Mouse (Mus musculus) myocyte (in vitro differentiated cells): ENCODE data around the gene Homer2.

ENCODE experiments used
- E2F4 ChIP-seq: IDR thresholded peaks from one replicate; pipeline ENCODE4 v1.6.1; 2011; ENCODE audit warnings: mild to moderate bottlenecking, control low read depth, moderate library complexity; ENCODE audit not compliant: insufficient read depth
- MAX ChIP-seq: IDR thresholded peaks from one replicate; pipeline ENCODE4 v1.6.1; 2011; ENCODE audit warnings: low read depth, mild to moderate bottlenecking, control low read depth
- MYOD1 ChIP-seq, 3 experiments: IDR thresholded peaks; one replicate each; pipeline ENCODE4 v1.6.1; 2011; ENCODE audit warnings: control low read depth in 2 of 3, low read depth in 2 of 3, mild to moderate bottlenecking in 2 of 3, moderate library complexity in 1 of 3; ENCODE audit not compliant: insufficient read length in 2 of 3, control insufficient read depth in 1 of 3
- MYOG ChIP-seq, 3 experiments: IDR thresholded peaks; one replicate each; pipeline ENCODE4 v1.6.1; 2011; ENCODE audit warnings: control low read depth in 2 of 3, low read depth in 2 of 3, mild to moderate bottlenecking in 2 of 3; ENCODE audit not compliant: insufficient read length in 2 of 3, control insufficient read depth in 1 of 3, insufficient read depth in 1 of 3
- POLR2A ChIP-seq: IDR thresholded peaks from one replicate; pipeline ENCODE4 v1.6.1; 2011; ENCODE audit warnings: low read depth, mild to moderate bottlenecking, control low read depth, moderate library complexity; ENCODE audit not compliant: insufficient read length
- POLR2AphosphoS2 ChIP-seq: IDR thresholded peaks from one replicate; pipeline ENCODE4 v1.6.1; 2011; ENCODE audit warnings: low read depth, control low read depth; ENCODE audit not compliant: insufficient read length
- REST ChIP-seq: IDR thresholded peaks from one replicate; pipeline ENCODE4 v1.6.1; 2011; ENCODE audit warnings: mild to moderate bottlenecking, control low read depth, moderate library complexity; ENCODE audit not compliant: insufficient read depth, insufficient read length
- SRF ChIP-seq: IDR thresholded peaks from one replicate; pipeline ENCODE4 v1.6.1; 2011; ENCODE audit warnings: low read depth; ENCODE audit not compliant: control insufficient read depth, insufficient read length
- TCF12 ChIP-seq: IDR thresholded peaks from one replicate; pipeline ENCODE4 v1.6.1; 2011; ENCODE audit warnings: mild to moderate bottlenecking, control low read depth; ENCODE audit not compliant: poor library complexity, insufficient read depth, severe bottlenecking
- USF1 ChIP-seq: IDR thresholded peaks from one replicate; pipeline ENCODE4 v1.6.1; 2011; ENCODE audit warnings: low read depth, mild to moderate bottlenecking, control low read depth, moderate library complexity

- TF ChIP-seq USF1 (no peak), POLR2A (no peak), E2F4 (no peak), MYOG (IDR thresholded peaks at IDR 0.05; ENCODE audit: control insufficient read depth in 1 of 3, insufficient read depth in 1 of 3, insufficient read length in 2 of 3, low read depth in 2 of 3) (no peak), TCF12 (no peak), MAX (no peak), POLR2AphosphoS2 (no peak), MYOD1 (IDR thresholded peaks at IDR 0.05; ENCODE audit: control insufficient read depth in 1 of 3, insufficient read length in 2 of 3, low read depth in 2 of 3) (no peak), SRF (no peak), REST (no peak)
These were observed 33.8 kb downstream of the Homer2 start for GRCm38 (mm10) chr7:81673359-81674013.
